Mouse (Mus musculus) neural tube, embryonic 11.5 days (tissue): ENCODE data around the gene Fam221a. TPM values are rescaled to one million over a fixed set of nuclear protein-coding genes. Genes with fewer than 3 reads are reported as not detected.
A peak's percentile ranks its signal among the peaks of the same experiment; 100 is the strongest.

Source experiments
- ATAC-seq: fragments of 200-750 bp; cut with Nextera tagmentation; 2 replicates; pipeline ENCODE4 v1.8.0; 2017; ENCODE audit warnings: moderate number of reproducible peaks, mild to moderate bottlenecking, moderate TSS enrichment, moderate library complexity; ENCODE audit not compliant: insufficient read depth, low FRiP score, low TSS enrichment
- DNase-seq: peaks from one replicate; pipeline ENCODE4 v3.0.0-alpha.2; 2015; ENCODE audit warnings: low spot score
- H3K27ac ChIP-seq: fragments of 300-500 bp; sonication (generic); 2 replicates; pipeline ENCODE4 v1.5.1; 2014; ENCODE audit warnings: low read depth, mild to moderate bottlenecking, low read length
- H3K27me3 ChIP-seq: fragments of 300-500 bp; sonication (generic); 2 replicates; pipeline ENCODE4 v1.6.1; 2014; ENCODE audit warnings: mild to moderate bottlenecking, low read length, mixed read lengths; ENCODE audit not compliant: control insufficient read depth, insufficient read depth
- H3K36me3 ChIP-seq: fragments of 300-500 bp; sonication (generic); 2 replicates; pipeline ENCODE4 v1.6.1; 2014; ENCODE audit warnings: mild to moderate bottlenecking, low read length, moderate library complexity, mixed read lengths; ENCODE audit not compliant: control insufficient read depth, insufficient read depth
- H3K4me1 ChIP-seq: fragments of 300-500 bp; sonication (generic); 2 replicates; pipeline ENCODE4 v1.6.1; 2014; ENCODE audit warnings: low read length, mixed read lengths; ENCODE audit not compliant: control insufficient read depth, insufficient read depth
- H3K4me2 ChIP-seq: fragments of 300-500 bp; sonication (generic); 2 replicates; pipeline ENCODE4 v1.6.1; 2014; ENCODE audit warnings: low read depth, mild to moderate bottlenecking, moderate library complexity
- H3K4me3 ChIP-seq: fragments of 300-500 bp; sonication (generic); 2 replicates; pipeline ENCODE4 v1.5.1; 2014; ENCODE audit warnings: low read depth, low read length
- H3K9ac ChIP-seq: fragments of 300-500 bp; sonication (generic); 2 replicates; pipeline ENCODE4 v1.6.1; 2014; ENCODE audit warnings: mild to moderate bottlenecking, low read length
- H3K9me3 ChIP-seq: fragments of 300-500 bp; sonication (generic); 2 replicates; pipeline ENCODE4 v1.6.1; 2016; ENCODE audit warnings: low read length; ENCODE audit not compliant: control insufficient read depth
- WGBS: fragments of 180-500 bp; shearing (Covaris S2); extraction: QIAGEN DNeasy Blood & Tissue Kit; methylation state at CpG from one replicate; pipeline ENCODE4 v1.1.7; 2014; 5-methylcytosine and 5-hydroxymethylcytosine counted together
- polyA plus RNA-seq: library from polyadenylated mRNA; unstranded; fragments of >200 nt; fragmentation: Nextera tagmentation; extraction: Ambion mirVana; gene quantifications from 2 replicates; pipeline ENCODE4 v1.2.1, GENCODE M21; 2014

Gene Fam221a
- polyA plus RNA-seq, 1 experiment from 2014 or later, result 5.9 TPM

- Histone ChIP-seq H3K4me1 (no peaks in the 10 kb centered on the region), H3K9ac (no peak overlapping the region), H3K4me2 (no peak overlapping the region), H3K27me3 (no peaks in the 10 kb centered on the region), H3K27ac (no peak overlapping the region), H3K4me3 (no peak overlapping the region), H3K9me3 (no peaks in the 10 kb centered on the region), H3K36me3 (no peaks in the 10 kb centered on the region)
- no peak for DNase-seq
- ATAC-seq, result no peak
These were observed 7.1 kb upstream of the Fam221a start for GRCm38 (mm10) chr6:49360420-49360819.

GRCm38 (mm10) chr6:49368212-49368611, 673 bp downstream of the Fam221a start:
- H3K27me3 ChIP-seq, result no peaks in the 10 kb centered on the region
- no peak overlapping the region for H3K27ac ChIP-seq
- peak overlapping the region; percentile 81 for H3K4me2 ChIP-seq
- ATAC-seq (no peak), DNase-seq (no peak)
- peak overlapping the region; percentile 53 for H3K4me3 ChIP-seq
- H3K36me3 ChIP-seq, result no peaks in the 10 kb centered on the region
- H3K9ac ChIP-seq, result no peak overlapping the region
- 43% methylated on average over 3 of the region's 3 CpGs for WGBS
- H3K9me3 ChIP-seq, result no peaks in the 10 kb centered on the region
- H3K4me1 ChIP-seq, result no peaks in the 10 kb centered on the region; the same call in 1 of the 2 replicates

- no peaks in the 10 kb centered on the region for H3K36me3 ChIP-seq
- H3K4me1 ChIP-seq, result no peaks in the 10 kb centered on the region; the same call in 1 of the 2 replicates
- no peak overlapping the region for H3K27ac ChIP-seq
- H3K27me3 ChIP-seq, result no peaks in the 10 kb centered on the region
- H3K4me2 ChIP-seq, result no peak overlapping the region
- no peak for DNase-seq
- no peak for ATAC-seq
- H3K9me3 ChIP-seq, result no peaks in the 10 kb centered on the region
- WGBS, result 85% methylated on average over 4 of the region's 4 CpGs
- no peak overlapping the region for H3K9ac ChIP-seq
- H3K4me3 ChIP-seq, result no peak overlapping the region
These were observed 5.2 kb downstream of the Fam221a start for GRCm38 (mm10) chr6:49372705-49373104.

- H3K4me3 ChIP-seq, result no peak overlapping the region
- DNase-seq (no peak), ATAC-seq (no peak)
- H3K27me3 ChIP-seq, result no peaks in the 10 kb centered on the region
- no peak overlapping the region for H3K9ac ChIP-seq
- no peak overlapping the region for H3K27ac ChIP-seq
- H3K9me3 ChIP-seq, result no peaks in the 10 kb centered on the region
- no peaks in the 10 kb centered on the region for H3K36me3 ChIP-seq
- no peak overlapping the region for H3K4me2 ChIP-seq
- 76% methylated on average over 2 of the region's 2 CpGs for WGBS
- H3K4me1 ChIP-seq, result no peaks in the 10 kb centered on the region
These were observed 6.4 kb downstream of the Fam221a start for GRCm38 (mm10) chr6:49373943-49374342.

GRCm38 (mm10) chr6:49378328-49378727, 10.8 kb downstream of the Fam221a start:
- H3K4me3 ChIP-seq, result no peak overlapping the region

GRCm38 (mm10) chr6:49394276-49394675, 26.7 kb downstream of the Fam221a start:
- Histone ChIP-seq H3K9ac (no peak overlapping the region), H3K27me3 (no peaks in the 10 kb centered on the region), H3K4me2 (no peak overlapping the region), H3K27ac (no peak overlapping the region), H3K4me1 (no peaks in the 10 kb centered on the region), H3K9me3 (no peaks in the 10 kb centered on the region), H3K4me3 (no peak overlapping the region), H3K36me3 (no peaks in the 10 kb centered on the region)
- 68% methylated on average over 1 of the region's 1 CpGs for WGBS
- ATAC-seq, result no peak
- no peak for DNase-seq

More at GRCm38 (mm10) chr6:49378328-49378727, 10.8 kb downstream of the Fam221a start:
- H3K36me3 ChIP-seq, result no peaks in the 10 kb centered on the region
- H3K9me3 ChIP-seq, result no peaks in the 10 kb centered on the region
- no peaks in the 10 kb centered on the region for H3K4me1 ChIP-seq
- H3K4me2 ChIP-seq, result no peak overlapping the region
- no peak overlapping the region for H3K9ac ChIP-seq
- ATAC-seq, result no peak
- H3K27me3 ChIP-seq, result no peaks in the 10 kb centered on the region
- H3K27ac ChIP-seq, result no peak overlapping the region
- DNase-seq, result no peak
- 70% methylated on average over 12 of the region's 12 CpGs for WGBS

- no peaks in the 10 kb centered on the region for H3K9me3 ChIP-seq
- ATAC-seq (no peak), DNase-seq (no peak)
- WGBS, result 81% methylated on average over 34 of the region's 34 CpGs
- H3K9ac ChIP-seq, result no peak within 1 kb of the TSS
- no peaks in the 10 kb centered on the region for H3K4me1 ChIP-seq
- H3K4me3 ChIP-seq, result no peak within 1 kb of the TSS
- H3K27ac ChIP-seq, result no peak within 1 kb of the TSS
- no peaks in the 10 kb centered on the region for H3K27me3 ChIP-seq
- H3K4me2 ChIP-seq, result no peak within 1 kb of the TSS
- H3K36me3 ChIP-seq, result no peaks in the 10 kb centered on the region
These were observed 27.8 kb downstream of the Fam221a start, which contains the start of gene Stk31 for GRCm38 (mm10) chr6:49395316-49395715. Gene Stk31, plus strand, starts transcription at chr6:49395604.

GRCm38 (mm10) chr6:49397466-49397865, 29.9 kb downstream of the Fam221a start:
- DNase-seq (peak; percentile 21), ATAC-seq (no peak)
- H3K4me2 ChIP-seq, result no peak overlapping the region
- H3K9me3 ChIP-seq, result no peaks in the 10 kb centered on the region
- H3K4me3 ChIP-seq, result no peak overlapping the region
- no peak overlapping the region for H3K9ac ChIP-seq
- no peaks in the 10 kb centered on the region for H3K27me3 ChIP-seq
- no peak overlapping the region for H3K27ac ChIP-seq
- H3K4me1 ChIP-seq, result no peaks in the 10 kb centered on the region
- H3K36me3 ChIP-seq, result no peaks in the 10 kb centered on the region

- Histone ChIP-seq H3K4me2 (no peak overlapping the region), H3K9ac (no peak overlapping the region), H3K27me3 (no peaks in the 10 kb centered on the region), H3K9me3 (no peaks in the 10 kb centered on the region), H3K36me3 (no peaks in the 10 kb centered on the region), H3K27ac (no peak overlapping the region), H3K4me1 (no peaks in the 10 kb centered on the region), H3K4me3 (no peak overlapping the region)
- no peak for ATAC-seq
- DNase-seq, result no peak
These were observed 30.8 kb downstream of the Fam221a start for GRCm38 (mm10) chr6:49398365-49398764.
